Mouse (Mus musculus): ENCODE measurements at regions not wholly inside any gene's neighbourhood (a gene's known extent, or its start where the extent isn't known, plus 50 kb on each side); places are given as distances from the start of the nearest gene placed in this dataset.

- no peak for DNase-seq (ENCODE audit: low spot score)
- H3K27ac ChIP-seq (ENCODE audit: low read depth), result no peak overlapping the region
- WGBS, result 87% methylated on average over 5 of the region's 5 CpGs
- peaks cover 5% of the 10 kb centered on the region; the same call in 1 of the 2 replicates for H3K4me1 ChIP-seq (replicated peaks; ENCODE audit: control insufficient read depth, insufficient read depth, low read length)
- H3K9ac ChIP-seq (ENCODE audit: low read length), result no peak overlapping the region
- no peak overlapping the region for H3K4me3 ChIP-seq (ENCODE audit: low read depth, low read length)
- H3K27me3 ChIP-seq (replicated peaks; ENCODE audit: control insufficient read depth, insufficient read depth, low read length), result no peaks in the 10 kb centered on the region
- H3K36me3 ChIP-seq (ENCODE audit: control insufficient read depth, insufficient read depth, low read length), result no peaks in the 10 kb centered on the region
- ATAC-seq (replicated peaks; ENCODE audit: low FRiP score, low TSS enrichment, low read depth), result no peak
- H3K9me3 ChIP-seq (ENCODE audit: control insufficient read depth, low read length), result no peaks in the 10 kb centered on the region
- no peak overlapping the region for H3K4me2 ChIP-seq (ENCODE audit: low read length)
Measured at GRCm38 (mm10) chr8:115537761-115538160, 169.8 kb downstream of the Maf start.

- no peaks in the 10 kb centered on the region for H3K36me3 ChIP-seq (ENCODE audit: control insufficient read depth, insufficient read depth, low read length)
- H3K4me2 ChIP-seq (ENCODE audit: low read length), result no peak overlapping the region
- no peak overlapping the region for H3K9ac ChIP-seq (ENCODE audit: low read length)
- ATAC-seq (replicated peaks; ENCODE audit: low FRiP score, low TSS enrichment, low read depth) (no peak), DNase-seq (ENCODE audit: low spot score) (no peak)
- H3K4me3 ChIP-seq (ENCODE audit: low read depth, low read length), result no peak overlapping the region
- WGBS, result 48% methylated on average over 19 of the region's 19 CpGs
- no peaks in the 10 kb centered on the region for H3K9me3 ChIP-seq (ENCODE audit: control insufficient read depth, low read length)
- no peak overlapping the region for H3K27ac ChIP-seq (ENCODE audit: low read depth)
- peaks cover 5% of the 10 kb centered on the region; the same call in 1 of the 2 replicates for H3K4me1 ChIP-seq (replicated peaks; ENCODE audit: control insufficient read depth, insufficient read depth, low read length)
- H3K27me3 ChIP-seq (replicated peaks; ENCODE audit: control insufficient read depth, insufficient read depth, low read length), result no peaks in the 10 kb centered on the region
Measured at GRCm38 (mm10) chr8:115536554-115537346, 170.8 kb downstream of the Maf start.

GRCm38 (mm10) chr8:115536001-115536400 is 171.6 kb downstream of the Maf start:
- Histone ChIP-seq H3K9ac (ENCODE audit: low read length) (no peak overlapping the region), H3K36me3 (ENCODE audit: control insufficient read depth, insufficient read depth, low read length) (no peaks in the 10 kb centered on the region), H3K27ac (ENCODE audit: low read depth) (no peak overlapping the region), H3K27me3 (replicated peaks; ENCODE audit: control insufficient read depth, insufficient read depth, low read length) (no peaks in the 10 kb centered on the region), H3K4me1 (replicated peaks; ENCODE audit: control insufficient read depth, insufficient read depth, low read length) (peaks cover 5% of the 10 kb centered on the region; the same call in 1 of the 2 replicates), H3K9me3 (ENCODE audit: control insufficient read depth, low read length) (no peaks in the 10 kb centered on the region), H3K4me2 (ENCODE audit: low read length) (no peak overlapping the region), H3K4me3 (ENCODE audit: low read depth, low read length) (no peak overlapping the region)
- DNase-seq (ENCODE audit: low spot score), result no peak
- WGBS, result 82% methylated on average over 8 of the region's 8 CpGs
- ATAC-seq (replicated peaks; ENCODE audit: low FRiP score, low TSS enrichment, low read depth), result no peak

- Histone ChIP-seq H3K4me1 (replicated peaks; ENCODE audit: control insufficient read depth, insufficient read depth, low read length) (peaks cover 8% of the 10 kb centered on the region; the same call in 1 of the 2 replicates), H3K9me3 (ENCODE audit: control insufficient read depth, low read length) (no peaks in the 10 kb centered on the region), H3K9ac (ENCODE audit: low read length) (no peak overlapping the region), H3K27me3 (replicated peaks; ENCODE audit: control insufficient read depth, insufficient read depth, low read length) (no peaks in the 10 kb centered on the region), H3K4me2 (ENCODE audit: low read length) (no peak overlapping the region), H3K4me3 (ENCODE audit: low read depth, low read length) (no peak overlapping the region), H3K27ac (ENCODE audit: low read depth) (no peak overlapping the region), H3K36me3 (ENCODE audit: control insufficient read depth, insufficient read depth, low read length) (no peaks in the 10 kb centered on the region)
- no peak for ATAC-seq (replicated peaks; ENCODE audit: low FRiP score, low TSS enrichment, low read depth)
- 23% methylated on average over 2 of the region's 2 CpGs for WGBS
- no peak for DNase-seq (ENCODE audit: low spot score)
Measured at GRCm38 (mm10) chr8:115534030-115534429, 173.6 kb downstream of the Maf start.

DNA sequence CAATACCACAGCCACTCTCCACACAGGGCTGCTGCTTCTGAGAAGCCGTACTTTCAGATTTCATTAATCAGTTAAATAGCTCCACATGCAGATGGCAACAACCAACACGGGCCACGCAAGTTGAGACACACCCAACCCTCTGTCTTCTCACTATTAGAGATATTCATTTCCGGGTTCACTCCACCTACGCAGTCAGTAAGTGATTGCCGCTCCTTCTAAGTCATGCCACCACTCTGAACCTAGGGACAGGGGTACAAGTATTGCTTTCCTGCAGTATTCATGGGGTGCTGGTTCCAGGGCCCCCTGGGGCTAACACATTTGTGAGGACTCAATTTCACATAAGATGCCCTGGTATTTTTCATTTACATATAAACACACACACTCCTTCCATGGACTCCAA is 176.3 kb downstream of the Maf start:
- H3K9me3 ChIP-seq (ENCODE audit: control insufficient read depth, low read length), result no peaks in the 10 kb centered on the region
- no peak overlapping the region for H3K9ac ChIP-seq (ENCODE audit: low read length)
- DNase-seq (ENCODE audit: low spot score) (no peak), ATAC-seq (replicated peaks; ENCODE audit: low FRiP score, low TSS enrichment, low read depth) (no peak)
- H3K4me2 ChIP-seq (ENCODE audit: low read length), result no peak overlapping the region
- no peaks in the 10 kb centered on the region for H3K27me3 ChIP-seq (replicated peaks; ENCODE audit: control insufficient read depth, insufficient read depth, low read length)
- peaks cover 8% of the 10 kb centered on the region; the same call in 1 of the 2 replicates for H3K4me1 ChIP-seq (replicated peaks; ENCODE audit: control insufficient read depth, insufficient read depth, low read length)
- H3K27ac ChIP-seq (ENCODE audit: low read depth), result no peak overlapping the region
- WGBS, result 90% methylated on average over 6 of the region's 6 CpGs
- H3K4me3 ChIP-seq (ENCODE audit: low read depth, low read length), result no peak overlapping the region
- no peaks in the 10 kb centered on the region for H3K36me3 ChIP-seq (ENCODE audit: control insufficient read depth, insufficient read depth, low read length)

GRCm38 (mm10) chr8:115529568-115530342 is 177.8 kb downstream of the Maf start:
- no peaks in the 10 kb centered on the region for H3K9me3 ChIP-seq (ENCODE audit: control insufficient read depth, low read length)
- WGBS, result 38% methylated on average over 13 of the region's 14 CpGs
- H3K27ac ChIP-seq (ENCODE audit: low read depth), result no peak overlapping the region
- peaks cover 8% of the 10 kb centered on the region; the same call in 1 of the 2 replicates for H3K4me1 ChIP-seq (replicated peaks; ENCODE audit: control insufficient read depth, insufficient read depth, low read length)
- no peaks in the 10 kb centered on the region for H3K36me3 ChIP-seq (ENCODE audit: control insufficient read depth, insufficient read depth, low read length)
- no peak for ATAC-seq (replicated peaks; ENCODE audit: low FRiP score, low TSS enrichment, low read depth)
- H3K4me3 ChIP-seq (ENCODE audit: low read depth, low read length), result no peak overlapping the region
- H3K9ac ChIP-seq (ENCODE audit: low read length), result no peak overlapping the region
- H3K4me2 ChIP-seq (ENCODE audit: low read length), result no peak overlapping the region
- H3K27me3 ChIP-seq (replicated peaks; ENCODE audit: control insufficient read depth, insufficient read depth, low read length), result no peaks in the 10 kb centered on the region
- no peak for DNase-seq (ENCODE audit: low spot score)

- DNase-seq (ENCODE audit: low spot score), result no peak
- Histone ChIP-seq H3K36me3 (ENCODE audit: control insufficient read depth, insufficient read depth, low read length) (no peaks in the 10 kb centered on the region), H3K4me2 (ENCODE audit: low read length) (no peak overlapping the region), H3K4me3 (ENCODE audit: low read depth, low read length) (no peak overlapping the region), H3K9me3 (ENCODE audit: control insufficient read depth, low read length) (no peaks in the 10 kb centered on the region), H3K4me1 (replicated peaks; ENCODE audit: control insufficient read depth, insufficient read depth, low read length) (peaks cover 4% of the 10 kb centered on the region; the same call in 1 of the 2 replicates), H3K27ac (ENCODE audit: low read depth) (no peak overlapping the region), H3K9ac (ENCODE audit: low read length) (no peak overlapping the region), H3K27me3 (replicated peaks; ENCODE audit: control insufficient read depth, insufficient read depth, low read length) (no peaks in the 10 kb centered on the region)
- ATAC-seq (replicated peaks; ENCODE audit: low FRiP score, low TSS enrichment, low read depth), result no peak
- 95% methylated on average over 11 of the region's 11 CpGs for WGBS
Measured at GRCm38 (mm10) chr8:115528879-115529278, 178.7 kb downstream of the Maf start.

- Histone ChIP-seq H3K9me3 (ENCODE audit: control insufficient read depth, low read length) (no peaks in the 10 kb centered on the region), H3K36me3 (ENCODE audit: control insufficient read depth, insufficient read depth, low read length) (no peaks in the 10 kb centered on the region), H3K4me2 (ENCODE audit: low read length) (no peak overlapping the region), H3K4me3 (ENCODE audit: low read depth, low read length) (no peak overlapping the region), H3K9ac (ENCODE audit: low read length) (no peak overlapping the region), H3K27ac (ENCODE audit: low read depth) (no peak overlapping the region), H3K27me3 (replicated peaks; ENCODE audit: control insufficient read depth, insufficient read depth, low read length) (no peaks in the 10 kb centered on the region), H3K4me1 (replicated peaks; ENCODE audit: control insufficient read depth, insufficient read depth, low read length) (0 out of 2 replicates have a peak, but pooled peaks cover 3% of the 10 kb centered on the region)
- WGBS, result 81% methylated on average over 8 of the region's 8 CpGs
- ATAC-seq (replicated peaks; ENCODE audit: low FRiP score, low TSS enrichment, low read depth) (no peak), DNase-seq (ENCODE audit: low spot score) (no peak)
Measured at GRCm38 (mm10) chr8:115525149-115525548, 182.4 kb downstream of the Maf start.

All from intestine, embryonic 14.5 days (tissue).